Mouse (Mus musculus): ENCODE measurements around the gene Adam15.

- TF ChIP-seq TAL1 (IDR thresholded peaks at IDR 0.05; ENCODE audit: low read length) (no peak), GATA1 (IDR thresholded peaks at IDR 0.05; ENCODE audit: low read length) (no peak)
Observed at GRCm38 (mm10) chr3:89393605-89394004, 43.8 kb upstream of the Adam15 start.
